Mouse (Mus musculus): Measurements from ENCODE around the gene Chic2. TPM values are rescaled to one million over a fixed set of nuclear protein-coding genes. Genes with fewer than 3 reads are reported as not detected.
A peak's percentile ranks its signal among the peaks of the same experiment; 100 is the strongest.

Gene Chic2
- polyA plus RNA-seq, 1 experiment from 2014 or later, result 35.1 TPM

DNA sequence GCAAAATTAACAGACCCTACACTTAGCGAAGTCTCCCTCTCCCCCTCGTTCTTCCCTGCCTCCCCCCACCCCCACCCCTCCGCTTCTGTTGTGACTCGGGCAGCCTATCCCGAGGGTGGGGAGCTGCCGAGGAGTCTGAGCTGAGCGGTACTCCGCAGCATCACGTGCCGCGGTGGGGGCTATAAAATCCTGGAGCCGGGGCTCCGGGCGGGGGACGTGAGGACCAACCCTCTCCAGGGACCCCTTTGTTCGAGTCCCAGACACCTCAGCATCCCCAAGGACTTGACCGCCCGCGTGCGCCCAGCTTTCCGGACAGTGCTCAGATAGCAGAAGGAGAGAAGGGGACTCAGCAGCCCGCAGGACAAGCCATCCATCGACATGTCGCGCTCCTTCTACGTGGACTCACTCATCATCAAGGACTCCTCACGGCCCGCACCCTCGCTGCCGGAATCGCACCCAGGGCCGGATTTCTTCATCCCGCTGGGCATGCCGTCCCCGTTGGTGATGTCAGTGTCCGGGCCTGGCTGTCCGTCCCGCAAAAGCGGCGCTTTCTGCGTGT lies 30.9 kb upstream of the Chic2 start, which contains the start of gene Gsx2:
Gene Gsx2 (plus strand): TSS at position 219 of the 559 bp plus-strand sequence.
- 1% methylated on average over 41 of the region's 41 CpGs for WGBS

GRCm38 (mm10) chr5:75074537-75075382 lies 30.2 kb upstream of the Chic2 start:
- Histone ChIP-seq H3K9me3 (replicated peaks) (no peaks in the 10 kb centered on the region), H3K4me3 (replicated peaks) (no peak overlapping the region; the same call in 1 of the 2 replicates), H3K36me3 (no peaks in the 10 kb centered on the region), H3K27me3 (peaks cover 97% of the 10 kb centered on the region), H3K4me1 (peaks cover 24% of the 10 kb centered on the region), H3K27ac (replicated peaks) (no peak overlapping the region), H3K9ac (no peak overlapping the region), H3K4me2 (replicated peaks) (peak overlapping the region; percentile 46; the same call in 1 of the 2 replicates)
- 13% methylated on average over 15 of the region's 15 CpGs for WGBS
- ATAC-seq (ENCODE audit: insufficient number of reproducible peaks, low FRiP score, low TSS enrichment, low read depth), result no peak

More for the DNA sequence above, 30.9 kb upstream of the Chic2 start, which contains the start of gene Gsx2:
- no peak within 1 kb of the TSS for H3K27ac ChIP-seq (replicated peaks)
- no peak for ATAC-seq (ENCODE audit: insufficient number of reproducible peaks, low FRiP score, low TSS enrichment, low read depth)
- peaks cover 18% of the 10 kb centered on the region for H3K4me1 ChIP-seq
- no peaks in the 10 kb centered on the region for H3K9me3 ChIP-seq (replicated peaks)
- H3K36me3 ChIP-seq, result no peaks in the 10 kb centered on the region
- H3K4me3 ChIP-seq (replicated peaks), result peak within 1 kb of the TSS; percentile 27
- no peak within 1 kb of the TSS for H3K9ac ChIP-seq
- peak within 1 kb of the TSS; percentile 46 for H3K4me2 ChIP-seq (replicated peaks)
- H3K27me3 ChIP-seq, result peaks cover 97% of the 10 kb centered on the region

DNA sequence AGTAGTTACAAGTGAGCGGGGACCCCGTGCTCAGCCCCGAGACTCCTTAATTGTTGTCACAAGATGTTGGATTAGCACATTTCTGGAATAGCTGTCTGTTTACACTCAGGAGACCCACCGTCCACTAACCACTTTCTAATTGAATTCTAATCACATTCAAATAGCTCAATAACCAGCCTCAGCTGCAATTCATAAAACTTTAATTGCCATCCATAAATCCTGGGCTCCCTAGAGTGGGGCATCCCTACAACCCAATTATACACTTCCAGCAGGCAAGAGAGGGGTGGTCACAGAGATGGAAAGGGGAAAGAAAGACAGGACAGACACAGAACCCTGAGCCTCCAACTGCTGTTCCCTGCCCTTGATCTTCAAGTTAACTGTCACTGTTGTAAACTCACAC lies 29.6 kb upstream of the Chic2 start:
- Histone ChIP-seq H3K27me3 (peaks cover 97% of the 10 kb centered on the region), H3K4me3 (replicated peaks) (no peak overlapping the region), H3K4me1 (peaks cover 24% of the 10 kb centered on the region), H3K9me3 (replicated peaks) (no peaks in the 10 kb centered on the region), H3K27ac (replicated peaks) (no peak overlapping the region), H3K36me3 (no peaks in the 10 kb centered on the region), H3K9ac (no peak overlapping the region), H3K4me2 (replicated peaks) (no peak overlapping the region)
- 13% methylated on average over 4 of the region's 4 CpGs for WGBS
- ATAC-seq (ENCODE audit: insufficient number of reproducible peaks, low FRiP score, low TSS enrichment, low read depth), result no peak

- no peak for ATAC-seq (ENCODE audit: insufficient number of reproducible peaks, low FRiP score, low TSS enrichment, low read depth)
- H3K9ac ChIP-seq, result no peak overlapping the region
- H3K27ac ChIP-seq (replicated peaks), result no peak overlapping the region
- no peaks in the 10 kb centered on the region for H3K9me3 ChIP-seq (replicated peaks)
- 19% methylated on average over 3 of the region's 3 CpGs for WGBS
- no peaks in the 10 kb centered on the region for H3K36me3 ChIP-seq
- H3K4me2 ChIP-seq (replicated peaks), result no peak overlapping the region
- H3K27me3 ChIP-seq, result peaks cover 97% of the 10 kb centered on the region
- no peak overlapping the region for H3K4me3 ChIP-seq (replicated peaks)
- peaks cover 24% of the 10 kb centered on the region for H3K4me1 ChIP-seq
These were observed 29.1 kb upstream of the Chic2 start for GRCm38 (mm10) chr5:75073684-75074083.

DNA sequence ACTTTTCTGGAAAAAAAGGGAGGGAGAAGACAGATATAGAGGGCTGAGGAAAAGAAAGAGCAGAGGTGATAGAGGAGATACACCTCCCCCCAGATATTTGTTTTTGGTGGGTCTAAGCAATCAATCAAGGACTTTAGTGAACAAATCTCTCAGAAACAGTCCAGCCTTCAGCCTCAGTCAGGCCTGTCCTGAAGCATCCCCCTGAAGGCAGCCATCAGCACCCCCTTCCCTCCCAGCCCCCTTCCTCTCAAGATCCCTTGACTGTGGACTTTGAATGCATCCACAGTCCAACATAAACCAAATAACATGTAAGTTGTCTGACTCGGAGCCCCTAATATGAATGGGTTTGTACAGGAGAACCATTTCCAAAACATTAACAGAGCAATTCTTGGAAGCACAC lies 28.6 kb upstream of the Chic2 start:
- no peak overlapping the region for H3K9ac ChIP-seq
- 34% methylated on average over 1 of the region's 1 CpGs for whole genome bisulfite sequencing
- H3K36me3 ChIP-seq, result no peaks in the 10 kb centered on the region
- H3K4me3 ChIP-seq (replicated peaks), result no peak overlapping the region
- H3K27ac ChIP-seq (replicated peaks), result no peak overlapping the region
- H3K9me3 ChIP-seq (replicated peaks), result no peaks in the 10 kb centered on the region
- H3K27me3 ChIP-seq, result peaks cover 97% of the 10 kb centered on the region
- H3K4me1 ChIP-seq, result peaks cover 24% of the 10 kb centered on the region
- ATAC-seq (ENCODE audit: insufficient number of reproducible peaks, low FRiP score, low TSS enrichment, low read depth), result no peak
- no peak overlapping the region for H3K4me2 ChIP-seq (replicated peaks)

GRCm38 (mm10) chr5:75072532-75072931 lies 28.0 kb upstream of the Chic2 start:
- Histone ChIP-seq H3K9me3 (replicated peaks) (no peaks in the 10 kb centered on the region), H3K36me3 (no peaks in the 10 kb centered on the region), H3K4me3 (replicated peaks) (no peak overlapping the region), H3K9ac (no peak overlapping the region), H3K4me2 (replicated peaks) (no peak overlapping the region), H3K4me1 (peaks cover 24% of the 10 kb centered on the region), H3K27me3 (peaks cover 98% of the 10 kb centered on the region), H3K27ac (replicated peaks) (no peak overlapping the region)
- 9% methylated on average over 4 of the region's 4 CpGs for WGBS
- ATAC-seq (ENCODE audit: insufficient number of reproducible peaks, low FRiP score, low TSS enrichment, low read depth), result no peak

DNA sequence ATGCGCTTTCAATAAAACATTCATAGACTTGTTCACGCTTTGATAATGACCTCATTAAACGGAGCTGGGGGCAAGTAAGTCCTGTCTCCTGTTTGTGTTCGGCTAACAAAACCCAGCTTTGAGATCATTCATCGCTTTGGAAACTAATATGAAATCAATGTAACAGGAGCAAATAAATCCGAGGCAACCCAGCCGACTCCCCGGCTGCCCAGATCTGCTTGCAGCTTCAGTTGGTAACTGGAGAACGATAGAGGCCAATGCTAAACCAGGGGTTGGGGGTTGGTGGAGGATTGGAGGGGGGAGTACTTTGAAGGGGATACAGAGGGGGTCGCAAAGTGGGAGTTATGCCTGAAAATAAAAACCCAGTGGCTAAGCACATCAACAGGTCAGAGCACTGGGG lies 27.4 kb upstream of the Chic2 start:
- Histone ChIP-seq H3K4me2 (replicated peaks) (no peak overlapping the region), H3K27me3 (peaks cover 98% of the 10 kb centered on the region), H3K4me1 (peaks cover 30% of the 10 kb centered on the region), H3K27ac (replicated peaks) (no peak overlapping the region), H3K4me3 (replicated peaks) (no peak overlapping the region), H3K9ac (no peak overlapping the region), H3K9me3 (replicated peaks) (no peaks in the 10 kb centered on the region), H3K36me3 (no peaks in the 10 kb centered on the region)
- ATAC-seq (ENCODE audit: insufficient number of reproducible peaks, low FRiP score, low TSS enrichment, low read depth), result no peak
- WGBS, result 2% methylated on average over 10 of the region's 10 CpGs

GRCm38 (mm10) chr5:75070656-75071375 lies 26.2 kb upstream of the Chic2 start:
- Histone ChIP-seq H3K9me3 (replicated peaks) (no peaks in the 10 kb centered on the region), H3K4me1 (peaks cover 32% of the 10 kb centered on the region), H3K27me3 (peaks cover 87% of the 10 kb centered on the region), H3K4me3 (replicated peaks) (no peak overlapping the region), H3K36me3 (no peaks in the 10 kb centered on the region), H3K9ac (no peak overlapping the region), H3K27ac (replicated peaks) (no peak overlapping the region), H3K4me2 (replicated peaks) (no peak overlapping the region)
- no peak for ATAC-seq (ENCODE audit: insufficient number of reproducible peaks, low FRiP score, low TSS enrichment, low read depth)
- 4% methylated on average over 23 of the region's 23 CpGs for WGBS

DNA sequence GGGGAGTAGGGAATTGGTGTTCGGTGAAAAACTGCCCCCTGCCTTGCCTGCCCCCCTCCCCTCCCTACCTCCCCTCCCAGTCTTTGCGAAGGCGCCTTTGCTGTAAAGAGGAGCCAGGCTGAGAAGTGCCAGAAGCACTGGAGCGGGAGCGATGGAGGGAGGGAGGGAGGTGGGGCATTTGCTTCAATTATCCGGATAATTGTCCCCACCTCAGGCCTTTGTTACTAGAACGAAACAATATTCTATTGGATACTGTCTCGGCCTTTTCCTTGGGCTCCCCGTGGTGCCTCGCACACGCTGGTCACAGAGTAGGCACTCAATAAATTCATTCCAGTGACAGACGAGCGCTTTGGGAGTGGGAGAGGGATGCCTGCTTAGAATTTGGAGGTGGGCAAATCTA lies 25.6 kb upstream of the Chic2 start:
- no peak overlapping the region for H3K27ac ChIP-seq (replicated peaks)
- no peak for ATAC-seq (ENCODE audit: insufficient number of reproducible peaks, low FRiP score, low TSS enrichment, low read depth)
- no peaks in the 10 kb centered on the region for H3K9me3 ChIP-seq (replicated peaks)
- no peaks in the 10 kb centered on the region for H3K36me3 ChIP-seq
- no peak overlapping the region for H3K4me3 ChIP-seq (replicated peaks)
- H3K27me3 ChIP-seq, result peaks cover 80% of the 10 kb centered on the region
- H3K9ac ChIP-seq, result no peak overlapping the region
- H3K4me2 ChIP-seq (replicated peaks), result 0 out of 2 replicates have a peak overlapping the region, but pooled peaks have one; percentile 12
- peaks cover 25% of the 10 kb centered on the region for H3K4me1 ChIP-seq
- WGBS, result 9% methylated on average over 13 of the region's 13 CpGs

DNA sequence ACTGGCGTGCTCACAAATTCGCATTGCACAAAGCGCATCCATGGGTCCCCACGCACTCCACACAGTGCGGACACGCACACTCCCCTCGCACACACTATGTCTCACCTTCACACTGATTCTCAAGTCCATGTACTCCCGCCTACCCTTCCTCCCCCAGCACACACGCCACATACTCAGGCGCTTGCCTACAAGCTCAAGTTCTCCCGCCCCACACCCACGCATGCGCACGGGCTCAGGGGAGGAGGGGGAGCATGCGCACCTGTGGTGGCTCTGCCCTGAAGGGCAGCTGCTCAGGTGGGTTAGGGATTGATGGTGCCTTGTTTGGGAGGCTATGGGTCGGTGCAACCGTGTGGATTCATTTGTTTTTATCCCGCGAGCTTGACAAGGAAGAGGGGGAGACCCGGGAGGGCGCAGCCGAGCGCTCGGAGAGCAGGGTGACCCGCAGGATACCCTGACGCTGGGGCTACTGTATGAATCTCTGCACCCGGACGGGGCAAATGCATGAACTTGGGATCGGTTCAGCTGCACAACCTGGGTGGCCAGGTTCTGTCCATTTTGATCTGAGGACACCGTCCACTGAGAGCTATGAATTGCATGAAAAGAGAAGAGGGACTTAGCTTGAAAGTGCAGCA lies 22.7 kb upstream of the Chic2 start:
- Histone ChIP-seq H3K9ac (peak overlapping the region; percentile 15), H3K27ac (replicated peaks) (no peak overlapping the region), H3K36me3 (no peaks in the 10 kb centered on the region), H3K27me3 (peaks cover 51% of the 10 kb centered on the region), H3K4me1 (peaks cover 25% of the 10 kb centered on the region), H3K4me2 (replicated peaks) (peak overlapping the region; percentile 91), H3K9me3 (replicated peaks) (no peaks in the 10 kb centered on the region), H3K4me3 (replicated peaks) (peak overlapping the region; percentile 47)
- ATAC-seq (ENCODE audit: insufficient number of reproducible peaks, low FRiP score, low TSS enrichment, low read depth), result peak; percentile 79
- WGBS, result under 1% methylated on average over 30 of the region's 30 CpGs

- ATAC-seq (ENCODE audit: insufficient number of reproducible peaks, low FRiP score, low TSS enrichment, low read depth), result peak; percentile 57
- Histone ChIP-seq H3K27ac (replicated peaks) (no peak overlapping the region), H3K9ac (no peak overlapping the region), H3K4me3 (replicated peaks) (peak overlapping the region; percentile 47), H3K9me3 (replicated peaks) (no peaks in the 10 kb centered on the region), H3K36me3 (no peaks in the 10 kb centered on the region), H3K4me2 (replicated peaks) (peak overlapping the region; percentile 91), H3K27me3 (peaks cover 46% of the 10 kb centered on the region), H3K4me1 (peaks cover 25% of the 10 kb centered on the region)
- 1% methylated on average over 10 of the region's 10 CpGs for WGBS
These were observed 22.1 kb upstream of the Chic2 start for GRCm38 (mm10) chr5:75066715-75067114.

Measured in embryonic facial prominence, embryonic 15.5 days (tissue).